Mouse (Mus musculus) limb, embryonic 10.5 days (tissue): ENCODE data around the gene Syk. TPM values are rescaled to one million over a fixed set of nuclear protein-coding genes. Genes with fewer than 3 reads are reported as not detected.
A peak's percentile ranks its signal among the peaks of the same experiment; 100 is the strongest.

Experiments
- DNase-seq: peaks from one replicate; pipeline ENCODE4 v3.0.0-alpha.2; 2017; ENCODE audit warnings: low spot score
- H3K27ac ChIP-seq: fragments of 300-500 bp; sonication (generic); 2 replicates; pipeline ENCODE4 v1.5.1; 2016; ENCODE audit warnings: mild to moderate bottlenecking
- H3K27me3 ChIP-seq: fragments of 300-500 bp; sonication (generic); 2 replicates; pipeline ENCODE4 v1.6.1; 2016; ENCODE audit warnings: low read depth, mild to moderate bottlenecking; ENCODE audit not compliant: poor library complexity, severe bottlenecking
- H3K36me3 ChIP-seq: fragments of 300-500 bp; sonication (generic); 2 replicates; pipeline ENCODE4 v1.6.1; 2016; ENCODE audit warnings: mild to moderate bottlenecking, moderate library complexity
- H3K4me1 ChIP-seq: fragments of 300-500 bp; sonication (generic); 2 replicates; pipeline ENCODE4 v1.6.1; 2016
- H3K4me3 ChIP-seq: fragments of 300-500 bp; sonication (generic); 2 replicates; pipeline ENCODE4 v1.5.1; 2016; ENCODE audit warnings: mild to moderate bottlenecking, moderate library complexity
- H3K9me3 ChIP-seq: fragments of 300-500 bp; sonication (generic); replicated peaks from 2 replicates; pipeline ENCODE4 v1.6.1; 2016; ENCODE audit warnings: mild to moderate bottlenecking
- WGBS: fragments of 180-500 bp; shearing (Covaris S2); methylation state at CpG from one replicate; pipeline ENCODE4 v1.1.7; 2016; 5-methylcytosine and 5-hydroxymethylcytosine counted together
- polyA plus RNA-seq: library from polyadenylated mRNA; unstranded; fragments of >200 nt; fragmentation: Nextera tagmentation; extraction: Ambion mirVana; gene quantifications from 2 replicates; pipeline ENCODE4 v1.2.1, GENCODE M21; 2016

Gene Syk
- polyA plus RNA-seq: 2.0 and 2.5 TPM in 2 replicates

- WGBS: under 1% methylated on average over 70 of the region's 70 CpGs
- Histone ChIP-seq H3K27me3 (peaks cover 44% of the 10 kb centered on the region), H3K9me3 (no peaks in the 10 kb centered on the region), H3K4me3 (peak within 1 kb of the TSS; percentile 74), H3K4me1 (peaks cover 18% of the 10 kb centered on the region), H3K27ac (peak within 1 kb of the TSS; percentile 82), H3K36me3 (no peaks in the 10 kb centered on the region)
- DNase-seq: peak; percentile 78
Observed at GRCm38 (mm10) chr13:52582878-52583661, at the start of gene Syk. Gene Syk (plus strand): TSS chr13:52583173.

- no peaks in the 10 kb centered on the region for H3K9me3 ChIP-seq
- DNase-seq: no peak
- H3K27ac ChIP-seq: no peak overlapping the region
- H3K4me1 ChIP-seq: peaks cover 8% of the 10 kb centered on the region
- WGBS: 83% methylated on average over 5 of the region's 5 CpGs
- H3K36me3 ChIP-seq: no peaks in the 10 kb centered on the region
- no peak overlapping the region for H3K4me3 ChIP-seq
- H3K27me3 ChIP-seq: peaks cover 48% of the 10 kb centered on the region
Observed at GRCm38 (mm10) chr13:52533644-52534043, 49.3 kb upstream of the Syk start.

GRCm38 (mm10) chr13:52535542-52535941, 47.4 kb upstream of the Syk start:
- Histone ChIP-seq H3K4me3 (no peak overlapping the region), H3K9me3 (no peaks in the 10 kb centered on the region), H3K4me1 (peaks cover 2% of the 10 kb centered on the region), H3K27ac (no peak overlapping the region), H3K27me3 (peaks cover 29% of the 10 kb centered on the region), H3K36me3 (no peaks in the 10 kb centered on the region)
- peak; percentile 80 for DNase-seq
- WGBS: 2% methylated on average over 4 of the region's 4 CpGs

- Histone ChIP-seq H3K36me3 (no peaks in the 10 kb centered on the region), H3K9me3 (no peaks in the 10 kb centered on the region), H3K27me3 (peaks cover 17% of the 10 kb centered on the region; the same call in 1 of the 2 replicates), H3K27ac (no peak overlapping the region), H3K4me1 (no peaks in the 10 kb centered on the region), H3K4me3 (no peak overlapping the region)
- no peak for DNase-seq
- WGBS: 98% methylated on average over 26 of the region's 26 CpGs
Observed at GRCm38 (mm10) chr13:52537754-52538587, 45.0 kb upstream of the Syk start.

GRCm38 (mm10) chr13:52538588-52539116, 44.3 kb upstream of the Syk start:
- WGBS: 92% methylated on average over 9 of the region's 9 CpGs
- H3K27me3 ChIP-seq: peaks cover 16% of the 10 kb centered on the region; the same call in 1 of the 2 replicates

GRCm38 (mm10) chr13:52539461-52539860, 43.5 kb upstream of the Syk start:
- 91% methylated on average over 6 of the region's 6 CpGs for WGBS
- H3K27me3 ChIP-seq: peaks cover 9% of the 10 kb centered on the region; the same call in 1 of the 2 replicates
- no peak overlapping the region for H3K4me3 ChIP-seq
- H3K4me1 ChIP-seq: no peaks in the 10 kb centered on the region
- no peaks in the 10 kb centered on the region for H3K9me3 ChIP-seq
- H3K36me3 ChIP-seq: no peaks in the 10 kb centered on the region
- H3K27ac ChIP-seq: no peak overlapping the region
- DNase-seq: no peak

More at GRCm38 (mm10) chr13:52538588-52539116, 44.3 kb upstream of the Syk start:
- DNase-seq: no peak
- Histone ChIP-seq H3K36me3 (no peaks in the 10 kb centered on the region), H3K9me3 (no peaks in the 10 kb centered on the region), H3K4me1 (no peaks in the 10 kb centered on the region), H3K27ac (no peak overlapping the region), H3K4me3 (no peak overlapping the region)

- no peaks in the 10 kb centered on the region for H3K4me1 ChIP-seq
- no peak overlapping the region for H3K27ac ChIP-seq
- WGBS: 73% methylated on average over 5 of the region's 5 CpGs
Observed at GRCm38 (mm10) chr13:52541385-52542035, 41.5 kb upstream of the Syk start.

GRCm38 (mm10) chr13:52542036-52542526, 40.9 kb upstream of the Syk start:
- 72% methylated on average over 8 of the region's 8 CpGs for WGBS
- Histone ChIP-seq H3K36me3 (no peaks in the 10 kb centered on the region), H3K9me3 (no peaks in the 10 kb centered on the region), H3K27ac (no peak overlapping the region), H3K27me3 (no peaks in the 10 kb centered on the region), H3K4me3 (no peak overlapping the region), H3K4me1 (no peaks in the 10 kb centered on the region)
- no peak for DNase-seq

More at GRCm38 (mm10) chr13:52541385-52542035, 41.5 kb upstream of the Syk start:
- Histone ChIP-seq H3K27me3 (no peaks in the 10 kb centered on the region), H3K9me3 (no peaks in the 10 kb centered on the region), H3K36me3 (no peaks in the 10 kb centered on the region), H3K4me3 (no peak overlapping the region)
- no peak for DNase-seq

- no peaks in the 10 kb centered on the region for H3K27me3 ChIP-seq
- H3K9me3 ChIP-seq: no peaks in the 10 kb centered on the region
- DNase-seq: no peak
- 70% methylated on average over 4 of the region's 4 CpGs for WGBS
- H3K36me3 ChIP-seq: no peaks in the 10 kb centered on the region
- H3K4me1 ChIP-seq: no peaks in the 10 kb centered on the region
- H3K27ac ChIP-seq: no peak overlapping the region
- H3K4me3 ChIP-seq: no peak overlapping the region
Observed at GRCm38 (mm10) chr13:52542636-52543035, 40.3 kb upstream of the Syk start.

GRCm38 (mm10) chr13:52546288-52546687, 36.7 kb upstream of the Syk start:
- Histone ChIP-seq H3K36me3 (no peaks in the 10 kb centered on the region), H3K4me3 (no peak overlapping the region), H3K27me3 (0 out of 2 replicates have a peak, but pooled peaks cover 2% of the 10 kb centered on the region), H3K4me1 (no peaks in the 10 kb centered on the region), H3K9me3 (no peaks in the 10 kb centered on the region), H3K27ac (no peak overlapping the region)
- no peak for DNase-seq
- 89% methylated on average over 6 of the region's 6 CpGs for WGBS

GRCm38 (mm10) chr13:52550690-52551193, 32.2 kb upstream of the Syk start:
- Histone ChIP-seq H3K27ac (no peak overlapping the region), H3K9me3 (no peaks in the 10 kb centered on the region), H3K36me3 (no peaks in the 10 kb centered on the region), H3K27me3 (0 out of 2 replicates have a peak, but pooled peaks cover 3% of the 10 kb centered on the region), H3K4me1 (no peaks in the 10 kb centered on the region), H3K4me3 (no peak overlapping the region)
- 82% methylated on average over 5 of the region's 5 CpGs for WGBS
- DNase-seq: no peak

- Histone ChIP-seq H3K9me3 (no peaks in the 10 kb centered on the region), H3K4me3 (no peak overlapping the region), H3K36me3 (no peaks in the 10 kb centered on the region), H3K27me3 (0 out of 2 replicates have a peak, but pooled peaks cover 3% of the 10 kb centered on the region), H3K4me1 (no peaks in the 10 kb centered on the region), H3K27ac (peak overlapping the region; percentile 8; the same call in 1 of the 2 replicates)
- 81% methylated on average over 9 of the region's 9 CpGs for WGBS
- DNase-seq: no peak
Observed at GRCm38 (mm10) chr13:52551275-52551674, 31.7 kb upstream of the Syk start.
